Mouse (Mus musculus): ENCODE results near the gene Ly6g.
"Not testable (repeated sequence)": the region's sequence is repeated elsewhere in the genome, so short reads cannot be mapped to it uniquely, and the experiment has no call there.

The Ly6g gene

GRCm38 (mm10) chr15:75154940-75155339 lies at the start of gene Ly6g:
TSS of gene Ly6g (plus strand) at chr15:75155240.
- no peak for DNase-seq

GRCm38 (mm10) chr15:75110424-75110823 lies 44.6 kb upstream of the Ly6g start:
- not testable (repeated sequence) for DNase-seq

- not testable (repeated sequence) for DNase-seq
Measured at GRCm38 (mm10) chr15:75111861-75112630, 43.0 kb upstream of the Ly6g start, which contains the start of gene Ly6c2. TSS of gene Ly6c2 (minus strand) at chr15:75111970.

GRCm38 (mm10) chr15:75116525-75116924 lies 38.5 kb upstream of the Ly6g start:
- no peak for DNase-seq

- not testable (repeated sequence) for DNase-seq
Measured at GRCm38 (mm10) chr15:75117481-75117880, 37.6 kb upstream of the Ly6g start.

GRCm38 (mm10) chr15:75118742-75119141 lies 36.3 kb upstream of the Ly6g start:
- DNase-seq = peak; percentile 71 to 75

GRCm38 (mm10) chr15:75120066-75120465 lies 35.0 kb upstream of the Ly6g start:
- peak; percentile 19 to 38 for DNase-seq

GRCm38 (mm10) chr15:75132346-75132745 lies 22.7 kb upstream of the Ly6g start:
- peak in 1 of 2 experiments; percentile 13 for DNase-seq

- not testable (repeated sequence) for DNase-seq
Measured at GRCm38 (mm10) chr15:75135090-75135783, 19.8 kb upstream of the Ly6g start.

- DNase-seq = peak; percentile 3 to 5
Measured at GRCm38 (mm10) chr15:75137739-75138138, 17.3 kb upstream of the Ly6g start.

GRCm38 (mm10) chr15:75141812-75142360 lies 13.2 kb upstream of the Ly6g start:
- peak; percentile 53 to 63 for DNase-seq

- peak; percentile 23 to 32 for DNase-seq
Measured at GRCm38 (mm10) chr15:75143735-75144134, 11.3 kb upstream of the Ly6g start.

GRCm38 (mm10) chr15:75153087-75153486 lies 2.0 kb upstream of the Ly6g start:
- no peak for DNase-seq

- DNase-seq = no peak
Measured at GRCm38 (mm10) chr15:75157646-75158045, 2.6 kb downstream of the Ly6g start.

- DNase-seq = peak; percentile 49 to 55
Measured at GRCm38 (mm10) chr15:75175506-75175905, 20.5 kb downstream of the Ly6g start.

GRCm38 (mm10) chr15:75186291-75186690 lies 31.3 kb downstream of the Ly6g start:
- no peak for DNase-seq

- peak; percentile 7 to 8 for DNase-seq
Measured at GRCm38 (mm10) chr15:75189116-75189515, 34.1 kb downstream of the Ly6g start.

GRCm38 (mm10) chr15:75190560-75190959 lies 35.5 kb downstream of the Ly6g start:
- DNase-seq = peak; percentile 14 to 26
